Mouse (Mus musculus) MEL (cell line): ENCODE results near the gene Ppp4c. TPM values are rescaled to one million over a fixed set of nuclear protein-coding genes. Genes with fewer than 3 reads are reported as not detected.
"Not testable (repeated sequence)": the region's sequence is repeated elsewhere in the genome, so short reads cannot be mapped to it uniquely, and the experiment has no call there.

ENCODE experiments used
- DNase-seq: peaks from one replicate; pipeline ENCODE4 v3.0.0; 2011; ENCODE audit warnings: low read depth, low spot score
- H3K27ac ChIP-seq: 2 replicates; pipeline ENCODE4 v1.5.1; 2012; ENCODE audit warnings: low read depth, mild to moderate bottlenecking, control low read depth, low read length, moderate library complexity; ENCODE audit not compliant: control insufficient read depth
- H3K27me3 ChIP-seq, 2 experiments: fragments of 150-350 bp in 1 of 2; sonication (generic) in 1 of 2; 2 replicates each; pipeline ENCODE4 v1.6.1; 2012; ENCODE audit warnings: low read length in 2 of 2, mild to moderate bottlenecking in 2 of 2, improper control_type of control experiment in 1 of 2, moderate library complexity in 1 of 2; ENCODE audit not compliant: insufficient read depth in 2 of 2, control insufficient read depth in 1 of 2
- H3K36me3 ChIP-seq, 2 experiments: 2 replicates each; pipeline ENCODE4 v1.6.1; 2012 to 2014; ENCODE audit warnings: low read length in 2 of 2, improper control_type of control experiment in 1 of 2, inconsistent platforms in 1 of 2, mild to moderate bottlenecking in 1 of 2; ENCODE audit not compliant: insufficient read depth in 2 of 2, control insufficient read depth in 1 of 2
- H3K4me1 ChIP-seq, 2 experiments: fragments of 150-350 bp in 1 of 2; sonication (generic) in 1 of 2; 2 replicates each; pipeline ENCODE4 v1.6.1; 2012; ENCODE audit warnings: low read length in 2 of 2, improper control_type of control experiment in 1 of 2, mild to moderate bottlenecking in 1 of 2; ENCODE audit not compliant: insufficient read depth in 2 of 2, control insufficient read depth in 1 of 2
- H3K4me3 ChIP-seq, 2 experiments: fragments of 150-350 bp in 1 of 2; sonication (generic) in 1 of 2; 2 replicates each; pipeline ENCODE4 v1.5.1; 2012; ENCODE audit warnings: low read depth in 2 of 2, low read length in 2 of 2, mild to moderate bottlenecking in 2 of 2, moderate library complexity in 2 of 2, control low read depth in 1 of 2, improper control_type of control experiment in 1 of 2; ENCODE audit not compliant: control insufficient read depth in 1 of 2, insufficient read depth in 1 of 2
- H3K79me2 ChIP-seq: 2 replicates; pipeline ENCODE4 v1.6.1; 2012; ENCODE audit warnings: mild to moderate bottlenecking, low read length, moderate library complexity; ENCODE audit not compliant: control insufficient read depth, poor library complexity, insufficient read depth
- H3K9ac ChIP-seq: 2 replicates; pipeline ENCODE4 v1.6.1; 2012; ENCODE audit warnings: low read depth, mild to moderate bottlenecking, control low read depth, low read length, moderate library complexity; ENCODE audit not compliant: control insufficient read depth, poor library complexity, severe bottlenecking
- H3K9me3 ChIP-seq: fragments of 150-350 bp; sonication (generic); replicated peaks from 2 replicates; pipeline ENCODE4 v1.6.1; 2012; ENCODE audit warnings: mild to moderate bottlenecking, low read length, improper control_type of control experiment, moderate library complexity; ENCODE audit not compliant: insufficient read depth
- BHLHE40 ChIP-seq: IDR thresholded peaks from 2 replicates; pipeline ENCODE4 v1.6.1; 2012; ENCODE audit warnings: low read depth, mild to moderate bottlenecking, inconsistent platforms, low read length, improper control_type of control experiment, borderline replicate concordance
- CHD1 ChIP-seq: IDR thresholded peaks from 2 replicates; pipeline ENCODE4 v1.6.1; 2012; ENCODE audit warnings: low read depth, mild to moderate bottlenecking, inconsistent platforms, low read length, improper control_type of control experiment
- E2F4 ChIP-seq: IDR thresholded peaks from 2 replicates; pipeline ENCODE4 v1.6.1; 2011; ENCODE audit warnings: low read depth, low read length, improper control_type of control experiment, borderline replicate concordance
- ETS1 ChIP-seq: IDR thresholded peaks from 2 replicates; pipeline ENCODE4 v1.6.1; 2012; ENCODE audit warnings: low read depth, mild to moderate bottlenecking, inconsistent platforms, low read length, improper control_type of control experiment, moderate library complexity
- GABPA ChIP-seq: IDR thresholded peaks from 2 replicates; pipeline ENCODE4 v1.6.1; 2012; ENCODE audit warnings: low read depth, mild to moderate bottlenecking, inconsistent platforms, low read length, improper control_type of control experiment, moderate library complexity
- JUND ChIP-seq: IDR thresholded peaks from 2 replicates; pipeline ENCODE4 v1.6.1; 2011; ENCODE audit warnings: low read depth, mild to moderate bottlenecking, improper control_type of control experiment, low read length
- POLR2A ChIP-seq, 2 experiments: IDR thresholded peaks; 2 replicates each; pipeline ENCODE4 v1.6.1; 2011 to 2012; ENCODE audit warnings: low read length in 2 of 2, mild to moderate bottlenecking in 2 of 2, control low read depth in 1 of 2, improper control_type of control experiment in 1 of 2, low read depth in 1 of 2, moderate library complexity in 1 of 2; ENCODE audit not compliant: control insufficient read depth in 1 of 2, insufficient read depth in 1 of 2, poor library complexity in 1 of 2
- POLR2AphosphoS5 ChIP-seq: IDR thresholded peaks from 2 replicates; pipeline ENCODE4 v1.6.1; 2012; ENCODE audit warnings: low read depth, borderline replicate concordance, mild to moderate bottlenecking, inconsistent platforms, low read length, moderate library complexity, mixed read lengths
- RCOR1 ChIP-seq: IDR thresholded peaks from 2 replicates; pipeline ENCODE4 v1.6.1; 2012; ENCODE audit warnings: low read depth, mild to moderate bottlenecking, inconsistent platforms, low read length, improper control_type of control experiment
- TAL1 ChIP-seq: IDR thresholded peaks from 2 replicates; pipeline ENCODE4 v1.6.1; 2012; ENCODE audit warnings: mild to moderate bottlenecking, inconsistent platforms, low read length, moderate library complexity, mixed read lengths
- ZMIZ1 ChIP-seq: IDR thresholded peaks from 2 replicates; pipeline ENCODE4 v1.6.1; 2012; ENCODE audit warnings: low read depth, mild to moderate bottlenecking, inconsistent platforms, low read length, improper control_type of control experiment, moderate library complexity
- polyA plus RNA-seq, 2 experiments: library from polyadenylated mRNA; stranded (reverse) in 1 of 2; unstranded in 1 of 2; fragments of >175 nt in 1 of 2; fragments of >200 nt in 1 of 2; gene quantifications; 2 replicates each; pipeline versions ENCODE4 v1.2.1 to v1.2.4; 2012; ENCODE audit warnings: low replicate concordance in 2 of 2, low read depth in 1 of 2; ENCODE audit not compliant: insufficient read length in 2 of 2, insufficient read depth in 1 of 2, missing spikeins in 1 of 2
- total RNA-seq: library from RNA; depleted of rRNA; stranded (reverse); fragments of 300-350 nt; gene quantifications from 2 replicates; pipeline ENCODE4 v1.2.3, GENCODE M21; 2012

Ppp4c gene
- total and polyA plus RNA-seq, 3 experiments: 257 to 540 (median 265) TPM

DNA sequence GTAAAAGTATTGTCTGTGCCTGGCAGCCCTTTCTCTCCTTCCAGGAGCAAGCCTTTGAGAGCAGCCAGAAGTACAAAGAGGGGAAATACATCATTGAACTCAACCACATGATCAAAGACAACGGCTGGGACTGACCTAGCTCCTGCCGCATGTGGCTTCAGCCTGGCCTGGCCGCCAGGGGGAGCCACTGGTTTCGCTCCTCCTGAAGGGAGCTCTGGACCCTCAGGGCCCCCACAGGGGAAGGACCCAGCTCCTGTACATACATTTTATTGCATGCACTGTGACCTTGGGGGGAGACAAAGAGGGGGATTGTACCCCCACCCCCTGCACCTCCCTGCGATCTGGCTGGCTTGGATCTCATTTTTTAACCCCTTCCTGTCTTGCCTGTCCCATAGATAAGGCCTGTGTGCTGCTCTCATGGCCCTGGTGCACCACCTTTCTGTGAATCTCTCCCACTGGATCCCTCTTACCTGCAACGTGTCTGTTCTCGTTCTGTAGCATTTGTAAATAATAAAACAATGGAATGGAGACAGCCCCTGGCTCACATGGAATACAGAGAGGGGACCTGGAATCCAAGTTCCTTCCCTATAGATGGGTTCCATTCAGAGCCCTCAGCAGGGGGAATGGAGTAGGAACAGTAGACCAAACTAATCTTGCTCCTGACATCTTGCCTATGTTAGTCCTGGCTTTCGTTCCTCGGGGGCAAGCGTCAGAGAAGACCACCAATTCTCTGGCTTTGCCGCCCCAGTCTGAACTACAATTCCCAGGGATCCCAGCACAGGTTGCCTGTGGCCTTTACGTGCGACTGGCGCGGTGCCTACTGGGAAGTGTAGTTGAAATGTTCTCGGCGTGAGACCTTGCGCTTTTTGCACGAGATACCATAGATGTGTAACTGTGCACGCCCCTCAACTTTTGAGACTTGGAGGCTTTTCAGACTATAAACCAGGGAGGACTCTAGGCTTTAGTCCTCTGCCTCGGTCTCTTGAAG lies 12.0 kb downstream of the Ppp4c start (continued):
- no peak for TF ChIP-seq CHD1
- 0 out of 2 replicates have a peak, but pooled peaks have one; percentile 25 for TF ChIP-seq ZMIZ1
- peak; percentile 53; the same call in 1 of the 2 replicates for TF ChIP-seq ETS1
- TF ChIP-seq E2F4: no peak
- TF ChIP-seq RCOR1: no peak
- TF ChIP-seq, all 39 proteins: peak for 21

DNA sequence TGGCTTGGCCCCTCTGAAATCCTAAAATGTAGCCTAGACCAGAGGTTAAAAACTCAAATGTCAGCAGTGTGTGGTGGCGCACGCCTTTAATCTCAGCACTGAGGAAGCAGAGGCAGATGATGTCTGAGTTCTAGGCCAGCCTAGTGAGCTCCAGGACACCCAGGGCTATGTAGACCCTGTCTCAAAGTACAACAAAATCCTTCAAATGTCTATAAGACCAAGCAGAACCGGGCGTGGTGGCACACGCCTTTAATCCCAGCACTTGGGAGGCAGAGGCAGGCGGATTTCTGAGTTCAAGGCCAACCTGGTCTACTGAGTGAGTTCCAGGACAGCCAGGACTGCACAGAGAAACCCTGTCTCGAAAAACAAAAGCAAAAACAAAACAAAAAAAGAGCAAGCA lies 13.2 kb downstream of the Ppp4c start:
- H3K79me2 ChIP-seq, H3K9me3 ChIP-seq, H3K9ac ChIP-seq, H3K27me3 ChIP-seq, H3K27ac ChIP-seq, H3K4me3 ChIP-seq, DNase-seq: not testable (repeated sequence)
- Histone ChIP-seq H3K36me3 (peaks cover 0 to 12% of the 10 kb centered on the region in 2 experiments; a peak in 2 of 4 replicates), H3K4me1 (peaks cover 7 to 24% of the 10 kb centered on the region in 2 experiments)

DNA sequence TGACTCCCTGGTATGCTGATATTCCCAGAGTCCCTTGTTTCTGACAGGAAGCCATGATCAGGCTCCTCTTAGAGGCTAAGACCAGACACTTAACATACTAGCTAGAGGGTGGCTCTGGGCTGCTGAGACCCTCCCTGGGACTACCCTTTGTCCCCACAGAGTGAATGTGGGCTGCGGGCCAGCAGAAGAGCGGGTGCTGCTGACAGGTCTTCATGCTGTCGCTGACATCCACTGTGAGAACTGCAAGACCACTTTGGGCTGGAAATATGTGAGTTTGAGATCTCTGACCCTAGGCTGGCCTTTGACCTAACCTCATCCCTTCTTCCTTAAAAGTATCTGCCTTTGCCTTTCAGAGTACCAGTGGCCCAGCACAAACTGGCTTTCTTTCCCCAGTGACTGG lies 14.1 kb downstream of the Ppp4c start:
- Histone ChIP-seq H3K79me2 (no peaks in the 10 kb centered on the region; the same call in 1 of the 2 replicates), H3K27me3 (no peaks in the 10 kb centered on the region), H3K4me3 (no peak overlapping the region), H3K36me3 (peaks cover 0 to 12% of the 10 kb centered on the region in 2 experiments; a peak in 2 of 4 replicates), H3K9me3 (no peaks in the 10 kb centered on the region), H3K4me1 (peaks cover 7 to 24% of the 10 kb centered on the region in 2 experiments), H3K27ac (no peak overlapping the region), H3K9ac (no peak overlapping the region)
- no peak for DNase-seq
- TF ChIP-seq BHLHE40 (no peak), POLR2AphosphoS5 (no peak), JUND (no peak), POLR2A (IDR thresholded peaks at IDR 0.05; ENCODE audit: control insufficient read depth in 1 of 2, insufficient read depth in 1 of 2, low read depth in 1 of 2, low read length in 2 of 2, poor library complexity in 1 of 2) (no peak), TAL1 (no peak), GABPA (no peak)
